Mouse (Mus musculus): ENCODE measurements at regions not wholly inside any gene's neighbourhood (a gene's known extent, or its start where the extent isn't known, plus 50 kb on each side); places are given as distances from the start of the nearest gene placed in this dataset.
A peak's percentile ranks its signal among the peaks of the same experiment; 100 is the strongest.
"Not testable (repeated sequence)": the region's sequence is repeated elsewhere in the genome, so short reads cannot be mapped to it uniquely, and the experiment has no call there.

DNA sequence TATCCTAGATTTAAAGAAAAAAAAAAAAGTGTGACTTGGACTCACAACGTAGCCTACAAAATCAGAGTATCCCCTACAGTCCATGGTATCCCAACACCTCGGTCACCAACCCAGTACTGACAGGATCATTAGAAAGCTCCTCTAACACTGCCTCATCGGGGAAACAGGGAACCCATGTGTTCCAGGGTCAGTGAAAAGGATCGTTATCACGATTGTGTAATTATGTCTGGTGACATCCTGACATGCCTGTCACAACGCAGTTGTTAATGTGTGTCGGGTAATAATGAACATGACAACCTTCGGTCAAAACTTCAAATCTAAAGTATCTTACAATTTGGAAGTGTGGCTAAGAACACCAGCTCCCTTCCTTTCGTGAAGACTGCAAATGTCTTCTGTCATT, 83.8 kb upstream of the Enpep start:
- Histone ChIP-seq H3K9ac (replicated peaks; ENCODE audit: low read depth, low read length) (no peak overlapping the region), H3K4me3 (ENCODE audit: low read depth, low read length) (no peak overlapping the region), H3K9me3 (replicated peaks; ENCODE audit: control insufficient read depth, low read length) (no peaks in the 10 kb centered on the region), H3K36me3 (replicated peaks; ENCODE audit: control insufficient read depth, insufficient read depth, low read length) (no peaks in the 10 kb centered on the region), H3K27me3 (ENCODE audit: control insufficient read depth, insufficient read depth, low read length) (no peaks in the 10 kb centered on the region), H3K4me2 (ENCODE audit: low read depth, low read length) (no peak overlapping the region), H3K27ac (ENCODE audit: low read depth) (no peak overlapping the region), H3K4me1 (ENCODE audit: control insufficient read depth, insufficient read depth) (no peaks in the 10 kb centered on the region)
- 78% methylated on average over 9 of the region's 9 CpGs for WGBS
- DNase-seq (ENCODE audit: low spot score) (no peak), ATAC-seq (ENCODE audit: insufficient read depth, low read depth) (no peak)
- TF ChIP-seq EP300 (IDR thresholded peaks at IDR 0.05; ENCODE audit: low read depth) = no peak
- TF ChIP-seq CTCF (IDR thresholded peaks at IDR 0.05; ENCODE audit: low read depth) = no peak

DNA sequence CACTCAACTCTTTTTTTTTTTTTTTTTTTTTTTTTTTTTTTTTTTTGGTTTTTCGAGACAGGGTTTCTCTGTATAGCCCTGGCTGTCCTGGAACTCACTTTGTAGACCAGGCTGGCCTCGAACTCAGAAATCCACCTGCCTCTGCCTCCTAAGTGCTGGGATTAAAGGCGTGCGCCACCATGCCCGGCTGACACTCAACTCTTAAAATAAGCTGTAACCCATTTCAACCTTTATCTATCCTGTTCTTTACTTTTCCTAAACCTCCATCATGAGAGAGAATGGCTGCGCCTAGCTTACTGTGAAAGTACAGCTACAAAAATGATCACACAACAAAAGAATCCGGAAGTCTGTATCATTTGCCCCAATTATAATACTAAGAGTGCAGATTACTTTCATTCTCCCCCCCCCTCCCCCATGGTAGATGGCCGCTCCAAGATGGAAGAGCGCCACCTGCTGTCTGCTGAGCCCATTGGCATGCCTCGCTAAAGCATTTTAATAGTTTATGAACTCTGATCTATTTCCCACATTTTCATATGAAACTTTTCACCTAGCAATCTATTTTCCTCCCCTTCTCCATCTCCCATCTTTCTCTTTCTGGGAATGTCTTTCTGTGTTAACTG, 89.2 kb upstream of the Enpep start:
- not testable (repeated sequence) for H3K9ac ChIP-seq (replicated peaks; ENCODE audit: low read depth, low read length); H3K36me3 ChIP-seq (replicated peaks; ENCODE audit: control insufficient read depth, insufficient read depth, low read length); H3K9me3 ChIP-seq (replicated peaks; ENCODE audit: control insufficient read depth, low read length); H3K4me1 ChIP-seq (ENCODE audit: control insufficient read depth, insufficient read depth); H3K4me2 ChIP-seq (ENCODE audit: low read depth, low read length); H3K4me3 ChIP-seq (ENCODE audit: low read depth, low read length); H3K27ac ChIP-seq (ENCODE audit: low read depth); H3K27me3 ChIP-seq (ENCODE audit: control insufficient read depth, insufficient read depth, low read length)
- ATAC-seq (ENCODE audit: insufficient read depth, low read depth) = peak; percentile 55; the same call in 1 of the 2 replicates
- TF ChIP-seq CTCF (IDR thresholded peaks at IDR 0.05; ENCODE audit: low read depth) = peak; percentile 82
- DNase-seq (ENCODE audit: low spot score) = peak; percentile 64
- WGBS = 37% methylated on average over 8 of the region's 10 CpGs

DNA sequence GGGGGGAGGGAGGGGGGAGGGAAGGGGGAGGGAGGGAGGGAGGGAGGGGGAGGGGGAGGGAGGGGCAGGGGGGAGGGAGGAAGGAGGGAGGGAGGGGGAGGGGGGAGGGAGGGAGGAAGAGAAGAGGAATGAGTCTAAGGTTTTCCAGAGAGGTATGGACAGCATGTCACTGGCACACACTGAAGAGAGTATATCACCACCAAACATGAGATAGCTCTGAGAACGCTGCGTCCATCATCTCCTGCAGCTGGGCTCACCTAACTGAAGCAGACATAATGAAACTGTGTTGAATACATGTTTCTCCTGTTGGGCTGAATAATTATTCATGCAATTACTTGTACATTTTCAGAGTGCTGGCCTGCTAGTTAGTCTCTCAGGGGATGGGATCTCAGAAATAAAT, 96.2 kb upstream of the Enpep start:
- 39% methylated on average over 2 of the region's 2 CpGs for WGBS
- Histone ChIP-seq H3K4me1 (ENCODE audit: control insufficient read depth, insufficient read depth) (no peaks in the 10 kb centered on the region), H3K4me2 (ENCODE audit: low read depth, low read length) (no peak overlapping the region), H3K27ac (ENCODE audit: low read depth) (no peak overlapping the region), H3K36me3 (replicated peaks; ENCODE audit: control insufficient read depth, insufficient read depth, low read length) (no peaks in the 10 kb centered on the region), H3K4me3 (ENCODE audit: low read depth, low read length) (no peak overlapping the region), H3K27me3 (ENCODE audit: control insufficient read depth, insufficient read depth, low read length) (no peaks in the 10 kb centered on the region), H3K9ac (replicated peaks; ENCODE audit: low read depth, low read length) (no peak overlapping the region), H3K9me3 (replicated peaks; ENCODE audit: control insufficient read depth, low read length) (no peaks in the 10 kb centered on the region)
- DNase-seq (ENCODE audit: low spot score) (no peak), ATAC-seq (ENCODE audit: insufficient read depth, low read depth) (no peak)
- TF ChIP-seq CTCF (IDR thresholded peaks at IDR 0.05; ENCODE audit: low read depth) (no peak), EP300 (IDR thresholded peaks at IDR 0.05; ENCODE audit: low read depth) (no peak)

DNA sequence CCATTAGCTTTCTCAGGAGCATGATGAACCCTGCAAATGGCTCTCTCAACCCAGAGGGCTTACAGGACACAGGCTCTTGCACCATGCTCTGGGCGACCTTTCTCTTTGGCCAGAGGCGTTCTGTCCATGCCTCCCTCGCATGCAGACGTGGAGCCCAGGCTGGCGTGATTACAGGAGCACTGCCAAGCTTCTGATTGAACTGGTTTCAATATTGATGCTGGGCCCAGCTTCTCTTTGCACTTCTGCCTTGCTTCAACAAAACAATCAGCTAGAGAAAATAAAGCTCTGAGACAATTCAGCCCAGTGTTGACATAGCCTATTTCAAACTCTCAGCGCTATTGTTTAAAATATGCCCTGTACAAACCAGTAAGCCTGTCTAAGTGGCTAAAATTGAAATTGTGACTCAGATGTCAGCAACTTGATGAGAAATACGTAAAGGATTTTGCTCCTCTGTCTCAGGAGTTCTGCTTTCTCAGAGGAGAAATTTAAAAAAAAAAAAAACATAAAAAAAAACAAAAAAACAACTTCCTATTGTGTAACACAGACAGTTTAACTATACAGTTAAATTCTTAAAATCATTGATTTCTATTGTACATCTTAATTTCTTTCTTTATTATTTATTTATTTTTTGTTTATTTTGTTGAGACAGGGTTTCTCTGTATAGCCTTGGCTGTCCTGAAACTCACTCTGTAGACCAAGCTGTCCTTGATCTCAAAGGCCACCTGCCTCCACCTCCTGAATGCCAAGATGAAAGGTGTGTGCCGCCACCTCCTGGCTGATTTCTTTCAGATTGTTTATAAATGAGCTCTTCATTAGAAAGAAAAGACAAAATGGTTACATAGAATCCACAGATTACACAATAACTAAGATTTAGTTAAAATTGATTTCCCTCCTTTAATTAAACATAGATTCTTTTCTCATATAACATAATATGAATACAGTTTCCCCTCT, 96.9 kb upstream of the Enpep start:
- no peak for TF ChIP-seq EP300 (IDR thresholded peaks at IDR 0.05; ENCODE audit: low read depth)
- TF ChIP-seq CTCF (IDR thresholded peaks at IDR 0.05; ENCODE audit: low read depth) = no peak
- ATAC-seq (ENCODE audit: insufficient read depth, low read depth) (no peak), DNase-seq (ENCODE audit: low spot score) (peak; percentile 11)
- H3K4me2 ChIP-seq (ENCODE audit: low read depth, low read length) = no peak overlapping the region
- no peaks in the 10 kb centered on the region for H3K27me3 ChIP-seq (ENCODE audit: control insufficient read depth, insufficient read depth, low read length)
- H3K9ac ChIP-seq (replicated peaks; ENCODE audit: low read depth, low read length) = no peak overlapping the region
- H3K4me1 ChIP-seq (ENCODE audit: control insufficient read depth, insufficient read depth) = no peaks in the 10 kb centered on the region
- 45% methylated on average over 8 of the region's 8 CpGs for WGBS
- no peaks in the 10 kb centered on the region for H3K36me3 ChIP-seq (replicated peaks; ENCODE audit: control insufficient read depth, insufficient read depth, low read length)
- no peaks in the 10 kb centered on the region for H3K9me3 ChIP-seq (replicated peaks; ENCODE audit: control insufficient read depth, low read length)
- no peak overlapping the region for H3K27ac ChIP-seq (ENCODE audit: low read depth)
- no peak overlapping the region for H3K4me3 ChIP-seq (ENCODE audit: low read depth, low read length)

DNA sequence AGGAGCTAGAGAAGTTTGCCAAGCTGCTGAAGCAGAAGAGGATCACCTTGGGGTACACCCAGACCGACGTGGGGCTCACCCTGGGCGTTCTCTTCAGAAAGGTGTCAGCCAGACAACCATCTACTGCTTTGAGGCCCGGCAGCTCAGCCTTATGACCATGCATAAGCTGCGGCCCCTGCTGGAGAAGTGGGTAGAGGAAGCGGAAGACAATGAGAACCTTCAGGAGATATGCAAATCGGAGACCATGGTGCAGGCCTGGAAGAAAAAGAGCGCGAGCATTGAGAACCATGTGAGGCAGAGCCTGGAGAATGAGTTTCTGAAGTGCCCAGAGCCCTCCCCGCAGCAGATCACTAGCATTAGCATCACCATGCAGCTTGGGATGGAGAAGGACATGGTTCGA, 98.1 kb upstream of the Elovl6 start:
- ATAC-seq (ENCODE audit: insufficient read depth, low read depth) = no peak
- Histone ChIP-seq H3K4me2 (ENCODE audit: low read depth, low read length) (no peak overlapping the region), H3K4me1 (ENCODE audit: control insufficient read depth, insufficient read depth) (no peaks in the 10 kb centered on the region), H3K9ac (replicated peaks; ENCODE audit: low read depth, low read length) (no peak overlapping the region), H3K27ac (ENCODE audit: low read depth) (no peak overlapping the region), H3K4me3 (ENCODE audit: low read depth, low read length) (no peak overlapping the region), H3K27me3 (ENCODE audit: control insufficient read depth, insufficient read depth, low read length) (no peaks in the 10 kb centered on the region), H3K36me3 (replicated peaks; ENCODE audit: control insufficient read depth, insufficient read depth, low read length) (no peaks in the 10 kb centered on the region), H3K9me3 (replicated peaks; ENCODE audit: control insufficient read depth, low read length) (no peaks in the 10 kb centered on the region)
- 58% methylated on average over 11 of the region's 11 CpGs for WGBS
- no peak for TF ChIP-seq EP300 (IDR thresholded peaks at IDR 0.05; ENCODE audit: low read depth)
- no peak for TF ChIP-seq CTCF (IDR thresholded peaks at IDR 0.05; ENCODE audit: low read depth)
- no peak for DNase-seq (ENCODE audit: low spot score)
